Mouse (Mus musculus) c-Kit-negative CD71-positive TER-119-positive erythroid progenitor cells, embryonic 14.5 days (primary cell): ENCODE results near the gene Maml2.

Source experiments
- DNase-seq: peaks from one replicate; pipeline ENCODE4 v3.0.0-alpha.2; 2013; ENCODE audit warnings: low read depth, low spot score

Maml2 gene

GRCm38 (mm10) chr9:13671125-13671769 is 373.5 kb downstream of the Maml2 start:
- DNase-seq = no peak

DNA sequence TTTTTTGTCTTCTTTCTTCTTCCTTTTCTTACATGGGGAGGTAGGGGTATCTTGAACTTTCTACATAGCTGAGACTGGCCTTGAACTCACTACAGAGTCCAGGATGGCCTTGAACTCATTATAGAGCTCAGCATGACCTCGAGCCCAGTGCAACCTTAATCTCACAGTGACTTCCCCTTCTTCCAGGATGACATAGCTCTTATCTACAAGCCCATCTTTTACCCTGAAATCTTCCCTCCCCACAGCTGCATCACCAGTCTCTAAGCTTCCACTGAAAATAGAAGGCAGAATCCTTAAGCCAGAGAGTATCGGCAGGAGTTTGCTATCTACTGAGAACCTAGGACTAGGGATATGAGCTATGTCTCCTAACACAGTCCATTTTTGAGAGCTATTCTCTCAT is 375.5 kb downstream of the Maml2 start:
- no peak for DNase-seq

DNA sequence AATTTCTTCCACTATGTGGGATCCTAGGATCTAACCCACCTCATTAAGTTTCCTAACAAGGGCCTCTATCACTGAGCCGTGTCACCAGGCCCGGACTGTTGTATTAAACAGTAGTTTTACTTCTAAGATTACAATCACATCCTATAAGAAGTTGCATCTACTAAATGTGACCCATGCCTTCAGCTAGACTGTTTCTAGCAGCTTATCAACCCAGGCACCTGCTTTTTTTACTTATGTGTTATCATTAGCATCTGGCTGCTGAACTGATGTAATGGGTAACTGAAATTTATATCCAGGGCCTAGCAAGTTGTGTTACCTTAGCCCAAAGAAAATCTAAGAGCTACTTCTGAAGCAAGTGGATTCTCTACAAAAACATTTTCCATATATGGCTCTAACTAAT is 380.3 kb downstream of the Maml2 start:
- DNase-seq = no peak

DNA sequence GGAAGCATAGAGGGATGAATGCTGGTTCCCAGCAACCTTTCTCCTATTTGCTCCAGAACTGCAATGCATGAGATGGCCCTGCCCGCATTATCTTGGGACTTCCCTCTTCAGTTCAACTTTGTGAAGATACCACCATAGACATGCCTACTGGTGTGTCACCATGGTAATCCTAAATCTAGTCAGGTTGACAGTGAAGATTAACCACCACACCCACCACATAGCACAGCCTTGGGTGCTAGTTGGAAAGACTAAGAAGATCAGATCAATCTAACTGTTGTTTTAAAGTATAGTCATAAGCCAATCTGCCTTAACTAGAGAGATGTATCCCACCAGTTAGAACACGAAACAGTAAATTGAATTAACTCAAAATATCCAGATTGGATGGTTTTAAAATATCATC is 381.9 kb downstream of the Maml2 start:
- no peak for DNase-seq

DNA sequence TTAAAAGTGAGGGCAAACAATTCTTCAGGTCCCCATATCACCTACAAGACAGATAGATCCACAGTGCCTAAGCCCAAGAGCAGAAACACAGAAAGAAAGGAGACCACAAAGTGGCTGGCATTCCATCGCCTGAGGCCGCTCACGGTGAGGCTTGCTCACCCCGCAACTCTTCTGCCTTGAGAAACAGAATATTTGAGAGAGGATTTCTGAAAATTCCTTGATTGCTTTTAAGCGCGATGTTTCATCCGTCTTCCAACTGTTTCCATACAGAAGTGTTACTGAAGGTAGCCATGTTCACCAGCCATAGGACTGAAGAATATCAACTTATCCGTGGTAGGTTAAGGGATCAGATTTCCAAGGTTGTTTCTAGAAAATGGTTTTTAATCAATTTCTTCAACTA is 383.4 kb downstream of the Maml2 start:
- no peak for DNase-seq

- DNase-seq = no peak
These were observed 383.9 kb downstream of the Maml2 start for GRCm38 (mm10) chr9:13681581-13682038.

DNA sequence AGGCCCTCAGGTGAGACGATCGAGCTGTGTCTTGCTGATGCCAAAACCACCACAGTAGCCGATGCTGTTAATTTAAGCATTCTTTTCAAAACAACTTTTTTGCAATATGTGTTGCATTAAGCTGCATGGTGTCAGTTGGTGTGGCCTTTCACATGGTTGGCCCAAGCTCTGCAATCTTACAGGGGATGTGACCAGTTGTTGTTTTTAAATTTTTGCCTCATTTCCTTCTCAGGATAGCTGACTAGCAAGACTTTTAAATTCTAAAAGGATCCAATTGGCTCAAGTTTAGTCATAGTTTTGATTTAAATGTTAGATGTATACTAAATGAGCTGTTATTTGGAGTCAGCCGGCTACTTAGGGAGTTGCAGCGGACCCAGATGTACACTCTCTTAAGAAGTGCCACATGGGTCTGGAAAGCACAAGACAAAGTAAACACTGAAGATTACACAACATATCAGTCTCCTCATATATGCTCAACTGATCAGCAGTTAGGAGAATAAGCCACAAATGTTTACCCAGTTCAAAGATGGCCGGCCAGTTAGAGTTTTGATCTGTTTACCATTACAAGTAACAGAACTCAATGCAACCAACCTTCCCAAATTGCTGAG is 386.7 kb downstream of the Maml2 start:
- DNase-seq = no peak

GRCm38 (mm10) chr9:13686977-13687659 is 389.4 kb downstream of the Maml2 start:
- DNase-seq = peak; percentile 28

DNA sequence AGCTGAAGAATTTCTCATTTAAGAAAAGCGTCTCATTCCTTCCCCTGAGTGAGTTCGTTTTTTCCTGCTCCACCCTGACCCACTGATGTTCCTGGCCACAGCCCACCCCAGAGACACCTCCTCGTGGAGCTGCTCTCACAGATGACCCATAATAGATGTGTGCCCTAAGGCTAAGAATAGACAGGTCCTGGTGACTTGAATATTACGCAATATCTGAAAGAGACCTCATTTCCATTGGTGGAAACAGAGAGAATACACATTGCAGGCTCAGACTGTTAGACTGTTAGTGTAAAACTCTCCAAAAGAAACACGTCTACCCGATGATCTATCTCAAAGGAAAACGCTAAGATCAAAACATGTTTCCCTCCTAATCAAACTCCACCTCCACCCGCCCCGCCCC is 391.2 kb downstream of the Maml2 start:
- DNase-seq = no peak

- no peak for DNase-seq
These were observed 392.6 kb downstream of the Maml2 start for GRCm38 (mm10) chr9:13690321-13690720.

GRCm38 (mm10) chr9:13693693-13694284 is 396.0 kb downstream of the Maml2 start:
- DNase-seq = no peak

DNA sequence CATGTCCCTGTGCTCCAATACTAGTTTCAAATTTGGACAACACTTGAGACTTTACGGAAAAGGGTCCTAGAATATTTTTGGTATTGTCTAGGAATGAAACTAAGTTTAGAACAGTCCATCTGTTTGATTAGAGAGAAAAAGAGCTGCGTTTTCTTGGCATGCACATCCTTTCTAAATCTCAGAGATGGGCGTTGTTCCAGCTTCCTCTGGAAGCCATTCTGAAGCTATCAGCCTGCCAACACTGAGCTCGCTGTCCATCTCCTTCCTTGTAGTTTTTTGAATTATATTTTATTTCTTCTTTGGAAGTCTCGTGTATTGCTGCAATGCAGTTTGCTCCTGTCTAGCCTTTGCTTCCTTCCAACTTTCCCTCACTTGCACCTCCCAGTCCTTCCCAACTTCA is 396.5 kb downstream of the Maml2 start:
- DNase-seq = no peak

DNA sequence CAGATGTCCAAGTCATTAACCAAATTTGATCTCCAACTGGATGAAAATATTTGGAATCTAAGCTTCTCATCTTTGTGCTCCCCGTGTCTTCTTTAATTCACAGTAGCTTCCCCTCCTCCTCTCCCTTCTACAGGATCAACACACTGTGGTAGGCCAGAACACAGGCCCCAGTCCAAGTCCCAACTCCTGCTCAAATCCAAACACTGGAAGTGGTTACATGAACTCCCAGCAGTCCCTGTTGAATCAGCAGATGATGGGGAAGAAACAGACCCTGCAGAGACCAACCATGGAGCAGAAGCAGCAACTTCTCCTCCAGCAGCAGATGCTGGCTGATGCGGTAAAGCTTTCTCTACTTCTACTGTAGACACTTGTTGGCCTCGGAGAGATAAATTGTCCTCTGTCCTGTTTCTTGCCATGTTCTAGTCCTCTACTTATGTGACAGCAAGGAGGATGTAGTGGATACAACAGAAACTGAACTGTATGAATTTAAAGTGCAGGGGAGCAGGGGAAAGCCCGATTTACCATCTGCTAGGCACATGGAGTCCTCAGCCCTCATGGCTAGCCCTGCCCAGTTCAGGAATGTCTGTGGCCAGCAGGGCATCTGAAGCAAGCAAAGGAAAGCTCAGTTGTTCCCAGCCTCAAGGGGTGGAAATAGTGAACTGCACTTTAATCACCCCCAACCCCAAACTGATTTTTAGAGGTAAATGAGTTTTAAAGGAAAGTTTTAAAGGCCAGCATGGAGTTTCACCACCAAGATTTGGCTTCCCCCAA is 399.5 kb downstream of the Maml2 start:
- DNase-seq = no peak

GRCm38 (mm10) chr9:13697869-13698268 is 400.1 kb downstream of the Maml2 start:
- DNase-seq = no peak

DNA sequence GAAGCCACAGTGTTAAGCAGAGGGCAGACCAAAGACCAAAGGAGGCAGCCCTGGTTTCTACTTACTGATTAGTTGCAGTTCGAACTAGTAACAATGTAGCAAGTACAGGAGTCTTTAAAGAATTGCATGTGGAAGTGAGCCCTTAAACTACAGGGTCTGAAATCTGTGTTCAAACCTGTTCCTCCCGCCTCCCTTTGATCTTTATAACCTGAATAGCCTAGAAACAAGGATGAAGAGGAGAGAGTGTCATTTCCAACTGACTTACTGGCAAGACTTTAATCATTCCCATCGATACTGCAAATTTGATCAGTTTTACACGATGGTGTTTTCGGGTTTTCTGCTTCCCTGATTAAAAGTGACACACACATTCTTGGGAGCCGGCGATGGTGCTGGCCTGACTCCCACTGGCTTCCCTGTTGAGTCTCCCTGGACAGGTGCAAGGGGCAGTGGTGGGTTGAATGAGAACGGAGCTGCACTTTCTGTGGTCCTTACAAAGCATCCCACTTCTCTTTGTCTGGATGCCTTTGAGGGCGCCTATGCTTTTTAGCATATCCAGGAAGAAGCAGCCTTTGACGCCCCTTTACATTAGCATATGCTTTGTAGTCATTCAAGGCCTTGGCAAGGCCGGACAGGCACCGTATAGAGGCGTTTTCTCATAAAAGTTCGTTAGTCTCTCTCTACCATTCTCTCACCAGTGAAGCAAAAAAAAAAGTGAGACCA is 401.5 kb downstream of the Maml2 start:
- DNase-seq = no peak

DNA sequence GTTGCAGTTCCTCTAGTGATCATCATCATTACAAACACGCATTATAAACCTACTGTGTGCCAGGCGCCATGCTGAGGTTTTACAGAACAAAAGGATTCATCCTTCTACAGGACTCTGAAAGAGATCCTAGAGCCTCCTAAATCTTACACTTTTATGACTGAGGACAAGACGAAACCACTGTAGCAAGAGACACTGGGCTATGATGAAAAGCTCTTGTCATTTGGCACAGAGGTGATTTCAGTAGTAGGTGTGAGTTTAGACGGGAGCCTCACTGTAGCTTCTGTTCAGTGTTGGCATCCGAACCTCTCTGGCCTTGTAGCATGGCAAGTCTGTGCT is 402.0 kb downstream of the Maml2 start:
- no peak for DNase-seq

DNA sequence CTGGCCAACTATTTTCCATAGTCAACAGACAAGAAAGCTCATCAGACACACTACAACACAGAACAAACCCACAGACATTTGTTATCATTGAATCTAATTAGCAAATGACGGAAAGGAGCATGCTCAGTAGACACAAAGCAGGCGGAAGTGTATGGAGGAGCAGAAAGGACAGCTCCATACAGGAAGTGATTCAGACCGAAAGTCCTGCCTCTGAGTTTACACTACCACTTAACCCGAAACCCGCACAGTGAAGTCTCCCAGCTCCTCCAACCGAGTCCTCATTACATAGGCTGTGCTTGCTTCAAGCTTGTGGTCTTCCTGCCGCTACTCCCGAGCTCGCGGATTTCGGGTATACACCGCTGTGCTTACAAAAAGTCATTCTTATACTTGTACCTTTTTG is 404.0 kb downstream of the Maml2 start:
- no peak for DNase-seq

DNA sequence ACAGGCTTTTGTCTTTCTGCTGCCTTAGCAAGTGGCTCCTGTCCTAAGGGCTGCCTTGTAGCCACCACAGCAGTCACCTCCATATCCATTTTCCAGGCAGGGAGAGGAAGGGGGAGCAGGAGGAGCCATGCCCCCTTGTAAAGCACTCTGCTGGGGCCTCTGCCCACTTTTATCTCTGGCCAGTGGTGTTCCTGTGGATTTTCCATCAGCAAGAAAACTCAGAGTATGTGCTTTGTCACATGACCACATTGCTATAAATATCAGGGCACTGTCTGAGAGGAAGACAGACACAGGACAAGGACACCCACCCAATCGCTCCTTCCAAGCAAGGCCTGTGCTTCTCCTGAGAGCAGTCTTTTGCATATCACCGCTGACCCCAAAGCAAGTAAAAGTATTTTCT is 405.3 kb downstream of the Maml2 start:
- no peak for DNase-seq

DNA sequence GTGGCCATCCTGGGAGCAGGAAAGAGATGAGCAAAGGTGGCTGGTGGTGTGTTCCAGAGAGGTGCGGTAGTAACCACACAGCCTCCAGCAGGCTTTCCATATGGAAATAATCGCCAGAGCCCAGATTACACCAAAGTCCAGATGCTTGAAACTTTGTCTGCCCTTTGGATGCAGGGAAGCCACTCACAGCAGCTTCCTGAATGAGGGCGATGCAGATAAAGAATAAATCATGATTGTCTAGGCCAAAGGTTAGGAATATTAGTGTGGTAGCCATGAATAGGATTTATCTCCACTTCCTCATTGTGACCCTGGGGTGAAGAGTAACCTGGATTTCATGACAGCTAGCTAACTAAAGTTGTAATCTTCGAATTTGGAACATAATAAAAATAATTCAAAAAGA is 407.2 kb downstream of the Maml2 start:
- no peak for DNase-seq

DNA sequence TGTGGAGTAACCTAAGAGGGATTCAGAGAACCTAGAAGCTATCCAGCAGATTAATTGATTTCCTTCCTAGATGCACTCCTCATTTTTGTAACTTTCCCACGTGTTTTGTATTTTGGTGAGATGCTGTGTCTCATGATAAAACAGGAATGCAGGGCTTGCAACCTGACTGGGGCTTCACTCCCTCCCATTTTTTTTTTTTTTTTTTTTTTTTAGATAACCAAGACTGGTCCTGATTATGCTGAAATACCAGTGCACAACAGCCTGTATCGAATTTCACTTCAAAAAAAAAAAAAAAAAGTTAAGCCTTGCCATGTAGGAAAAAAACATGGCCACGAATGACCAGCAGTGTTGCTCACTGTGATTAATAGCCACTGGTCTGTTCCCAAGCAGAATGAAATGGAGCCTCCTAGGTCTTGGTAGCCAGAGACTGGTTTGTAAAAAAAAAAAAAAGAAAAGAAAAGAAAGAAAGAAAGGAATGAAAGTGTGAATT is 409.4 kb downstream of the Maml2 start:
- DNase-seq = no peak

DNA sequence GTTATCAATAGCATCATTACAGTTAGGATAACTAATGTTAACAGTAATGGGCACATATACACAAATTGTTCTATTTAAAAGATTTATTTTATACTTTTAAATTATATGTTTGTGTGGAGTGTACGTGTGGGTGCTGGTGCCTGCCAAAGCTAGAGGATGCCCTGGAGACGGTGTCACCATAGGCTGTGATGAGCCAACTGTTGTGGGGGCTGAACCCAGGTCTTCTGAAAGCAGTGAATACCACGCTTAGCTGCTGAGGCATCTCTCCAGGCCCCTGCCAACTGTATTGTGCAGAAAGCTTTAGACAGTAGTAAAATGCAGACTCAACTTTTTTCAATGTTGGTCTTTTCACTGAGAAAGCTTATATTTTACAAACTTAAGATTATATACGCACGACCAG is 411.7 kb downstream of the Maml2 start:
- DNase-seq = no peak
